ENCODE assay signal across 15 mouse cellular contexts in genomic region chr15:16784575-16784974, GRCm38 (mm10). TPM values are rescaled to one million over a fixed set of nuclear protein-coding genes. Genes with fewer than 3 reads are reported as not detected.
"Had no signal": no experiment of that assay in that cellular context is flagged by ENCODE, and none has a peak within 500 bp of the region (broad histone marks: within the 10 kb centered on the region; RNA-seq: fewer than 3 reads in every experiment).

No protein-coding gene starts in this region.

- H3K4me3 ChIP-seq: intestine, embryonic 15.5 days; layer of hippocampus, adult 2 months; limb, embryonic 13.5 days; neural tube, embryonic 13.5 days had no signal

- H3K27me3 ChIP-seq: intestine, embryonic 15.5 days; limb, embryonic 13.5 days; neural tube, embryonic 13.5 days had no signal

- H3K4me2 ChIP-seq: intestine, embryonic 15.5 days; limb, embryonic 13.5 days; neural tube, embryonic 13.5 days had no signal

- H3K36me3 ChIP-seq: intestine, embryonic 15.5 days; limb, embryonic 13.5 days; neural tube, embryonic 13.5 days had no signal

- H3K4me1 ChIP-seq: intestine, embryonic 15.5 days; limb, embryonic 13.5 days; neural tube, embryonic 13.5 days had no signal

- H3K27ac ChIP-seq: intestine, embryonic 15.5 days; layer of hippocampus, adult 2 months; limb, embryonic 13.5 days; neural tube, embryonic 13.5 days had no signal

- H3K9me3 ChIP-seq: intestine, embryonic 15.5 days; limb, embryonic 13.5 days; neural tube, embryonic 13.5 days had no signal

- DNase-seq: kidney, adult 18-20 months; kidney, postnatal 10 days; kidney, postnatal 4 days; left cerebral cortex, postnatal 4 days; lung, adult 2 months; lung, postnatal 36 days; right cerebral cortex, adult 18-20 months; right cerebral cortex, postnatal 25 days; thymus, postnatal 4 days had no signal

- ATAC-seq: intestine, embryonic 15.5 days; lung, postnatal 0 days had no signal

- H3K9ac ChIP-seq: intestine, embryonic 15.5 days; limb, embryonic 13.5 days; neural tube, embryonic 13.5 days had no signal

RNA-seq across cellular contexts. Expression of gene Cdh9, which starts 56.0 kb away (rescaled TPM):
- polyA plus RNA-seq: lung, adult 2 months; lung, postnatal 0 days; small intestine, adult 2 months had no signal
